Mouse (Mus musculus): ENCODE measurements around the gene Mical3. TPM values are rescaled to one million over a fixed set of nuclear protein-coding genes. Genes with fewer than 3 reads are reported as not detected.
A peak's percentile ranks its signal among the peaks of the same experiment; 100 is the strongest.

The Mical3 gene
- polyA plus RNA-seq, 1 experiment: 16.2 TPM

DNA sequence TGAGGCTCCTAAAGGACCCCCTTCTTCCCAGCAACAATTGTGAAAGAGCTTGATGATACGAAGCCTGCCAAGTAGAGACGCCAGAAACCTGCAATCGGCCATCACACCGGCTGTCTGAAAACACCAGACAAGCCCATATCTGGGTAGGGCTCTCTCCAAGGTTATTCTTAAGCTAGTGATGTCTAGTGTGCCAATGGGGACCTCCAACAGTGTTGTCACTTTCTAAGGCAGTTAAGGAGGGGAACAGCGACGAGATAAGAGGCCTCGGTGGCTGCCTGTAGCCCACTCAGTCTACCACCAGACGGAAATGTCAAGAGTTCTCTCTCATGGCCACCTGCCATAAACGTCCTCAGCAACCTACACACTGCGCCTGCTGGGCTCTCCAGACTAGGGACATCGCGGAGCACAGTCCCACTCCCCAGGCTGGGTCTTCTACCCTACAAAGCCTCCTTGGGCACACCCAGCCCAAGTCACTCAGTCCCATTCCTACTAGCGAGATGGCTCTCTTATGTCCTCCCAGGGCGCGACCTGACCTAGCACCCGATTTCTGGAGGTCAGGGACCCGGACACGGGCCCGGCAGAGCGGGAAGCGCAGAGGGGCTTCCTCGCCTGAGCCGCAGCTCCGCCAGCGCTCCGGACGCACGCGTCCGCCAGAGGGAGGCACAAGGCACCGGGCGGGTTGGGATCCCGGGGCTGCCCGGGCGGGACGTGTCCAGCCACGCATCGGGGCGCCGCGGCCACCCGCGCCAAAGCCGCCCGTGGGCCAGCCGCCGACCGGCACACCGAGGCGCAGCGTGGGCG is 21.4 kb downstream of the Mical3 start:
- peak; percentile 50 for DNase-seq
- 5% methylated on average over 48 of the region's 52 CpGs for WGBS
- Histone ChIP-seq H3K4me1 (replicated peaks; ENCODE audit: control insufficient read depth, insufficient read depth, low read length) (peaks cover 9% of the 10 kb centered on the region), H3K27ac (ENCODE audit: control insufficient read depth, insufficient read depth, low read length) (no peak overlapping the region), H3K4me3 (ENCODE audit: control insufficient read depth, insufficient read depth, low read length) (peak overlapping the region; percentile 82), H3K27me3 (ENCODE audit: control insufficient read depth, insufficient read depth, low read length) (no peaks in the 10 kb centered on the region), H3K36me3 (ENCODE audit: control insufficient read depth, insufficient read depth, low read length) (no peaks in the 10 kb centered on the region)
- TF ChIP-seq POLR2A (IDR thresholded peaks at IDR 0.05; ENCODE audit: control insufficient read depth, extremely low read depth, insufficient read depth, low read length, poor library complexity): no peak
- TF ChIP-seq CTCF (IDR thresholded peaks at IDR 0.05; ENCODE audit: borderline replicate concordance, control insufficient read depth, extremely low read depth, insufficient read depth, low read length, poor library complexity): peak; percentile 34; the same call in 1 of the 2 replicates

- H3K27ac ChIP-seq (ENCODE audit: control insufficient read depth, insufficient read depth, low read length): no peak overlapping the region
- TF ChIP-seq CTCF (IDR thresholded peaks at IDR 0.05; ENCODE audit: borderline replicate concordance, control insufficient read depth, extremely low read depth, insufficient read depth, low read length, poor library complexity): no peak
- TF ChIP-seq POLR2A (IDR thresholded peaks at IDR 0.05; ENCODE audit: control insufficient read depth, extremely low read depth, insufficient read depth, low read length, poor library complexity): no peak
- H3K4me3 ChIP-seq (ENCODE audit: control insufficient read depth, insufficient read depth, low read length): no peak overlapping the region
- H3K4me1 ChIP-seq (replicated peaks; ENCODE audit: control insufficient read depth, insufficient read depth, low read length): peaks cover 12% of the 10 kb centered on the region
- no peaks in the 10 kb centered on the region for H3K36me3 ChIP-seq (ENCODE audit: control insufficient read depth, insufficient read depth, low read length)
- no peaks in the 10 kb centered on the region for H3K27me3 ChIP-seq (ENCODE audit: control insufficient read depth, insufficient read depth, low read length)
- 91% methylated on average over 1 of the region's 1 CpGs for whole genome bisulfite sequencing
- no peak for DNase-seq
Observed at GRCm38 (mm10) chr6:121108075-121108474, 22.7 kb downstream of the Mical3 start.

- Histone ChIP-seq H3K36me3 (ENCODE audit: control insufficient read depth, insufficient read depth, low read length) (no peaks in the 10 kb centered on the region), H3K27me3 (ENCODE audit: control insufficient read depth, insufficient read depth, low read length) (no peaks in the 10 kb centered on the region), H3K4me3 (ENCODE audit: control insufficient read depth, insufficient read depth, low read length) (no peak overlapping the region), H3K27ac (ENCODE audit: control insufficient read depth, insufficient read depth, low read length) (no peak overlapping the region), H3K4me1 (replicated peaks; ENCODE audit: control insufficient read depth, insufficient read depth, low read length) (peaks cover 12% of the 10 kb centered on the region)
- 90% methylated on average over 16 of the region's 16 CpGs for WGBS
- no peak for TF ChIP-seq CTCF (IDR thresholded peaks at IDR 0.05; ENCODE audit: borderline replicate concordance, control insufficient read depth, extremely low read depth, insufficient read depth, low read length, poor library complexity)
- no peak for TF ChIP-seq POLR2A (IDR thresholded peaks at IDR 0.05; ENCODE audit: control insufficient read depth, extremely low read depth, insufficient read depth, low read length, poor library complexity)
- no peak for DNase-seq
Observed at GRCm38 (mm10) chr6:121106711-121107405, 23.9 kb downstream of the Mical3 start.

- peaks cover 12% of the 10 kb centered on the region for H3K4me1 ChIP-seq (replicated peaks; ENCODE audit: control insufficient read depth, insufficient read depth, low read length)
- TF ChIP-seq POLR2A (IDR thresholded peaks at IDR 0.05; ENCODE audit: control insufficient read depth, extremely low read depth, insufficient read depth, low read length, poor library complexity) (no peak), CTCF (IDR thresholded peaks at IDR 0.05; ENCODE audit: borderline replicate concordance, control insufficient read depth, extremely low read depth, insufficient read depth, low read length, poor library complexity) (no peak)
- no peaks in the 10 kb centered on the region for H3K36me3 ChIP-seq (ENCODE audit: control insufficient read depth, insufficient read depth, low read length)
- no peak overlapping the region for H3K4me3 ChIP-seq (ENCODE audit: control insufficient read depth, insufficient read depth, low read length)
- H3K27me3 ChIP-seq (ENCODE audit: control insufficient read depth, insufficient read depth, low read length): no peaks in the 10 kb centered on the region
- no peak for DNase-seq
- WGBS: 88% methylated on average over 4 of the region's 4 CpGs
- no peak overlapping the region for H3K27ac ChIP-seq (ENCODE audit: control insufficient read depth, insufficient read depth, low read length)
Observed at GRCm38 (mm10) chr6:121105726-121106125, 25.1 kb downstream of the Mical3 start.

- no peaks in the 10 kb centered on the region for H3K36me3 ChIP-seq (ENCODE audit: control insufficient read depth, insufficient read depth, low read length)
- WGBS: 92% methylated on average over 14 of the region's 14 CpGs
- no peaks in the 10 kb centered on the region for H3K27me3 ChIP-seq (ENCODE audit: control insufficient read depth, insufficient read depth, low read length)
- TF ChIP-seq POLR2A (IDR thresholded peaks at IDR 0.05; ENCODE audit: control insufficient read depth, extremely low read depth, insufficient read depth, low read length, poor library complexity): no peak
- peaks cover 5% of the 10 kb centered on the region; the same call in 1 of the 2 replicates for H3K4me1 ChIP-seq (replicated peaks; ENCODE audit: control insufficient read depth, insufficient read depth, low read length)
- DNase-seq: no peak
- no peak overlapping the region for H3K4me3 ChIP-seq (ENCODE audit: control insufficient read depth, insufficient read depth, low read length)
- H3K27ac ChIP-seq (ENCODE audit: control insufficient read depth, insufficient read depth, low read length): no peak overlapping the region
Observed at GRCm38 (mm10) chr6:121103406-121104171, 27.2 kb downstream of the Mical3 start.

- H3K27ac ChIP-seq (ENCODE audit: control insufficient read depth, insufficient read depth, low read length): no peak overlapping the region
- no peaks in the 10 kb centered on the region for H3K36me3 ChIP-seq (ENCODE audit: control insufficient read depth, insufficient read depth, low read length)
- WGBS: 96% methylated on average over 10 of the region's 10 CpGs
- DNase-seq: no peak
- H3K4me1 ChIP-seq (replicated peaks; ENCODE audit: control insufficient read depth, insufficient read depth, low read length): peaks cover 5% of the 10 kb centered on the region; the same call in 1 of the 2 replicates
- no peak overlapping the region for H3K4me3 ChIP-seq (ENCODE audit: control insufficient read depth, insufficient read depth, low read length)
- H3K27me3 ChIP-seq (ENCODE audit: control insufficient read depth, insufficient read depth, low read length): no peaks in the 10 kb centered on the region
- TF ChIP-seq CTCF (IDR thresholded peaks at IDR 0.05; ENCODE audit: borderline replicate concordance, control insufficient read depth, extremely low read depth, insufficient read depth, low read length, poor library complexity) (no peak), POLR2A (IDR thresholded peaks at IDR 0.05; ENCODE audit: control insufficient read depth, extremely low read depth, insufficient read depth, low read length, poor library complexity) (no peak)
Observed at GRCm38 (mm10) chr6:121102941-121103340, 27.9 kb downstream of the Mical3 start.

Data from thymus, adult 2 months (tissue).